Mouse (Mus musculus): Measurements from ENCODE around the gene Ttc27. TPM values are rescaled to one million over a fixed set of nuclear protein-coding genes. Genes with fewer than 3 reads are reported as not detected.

Gene Ttc27
- polyA plus RNA-seq, 1 experiment from 2014 or later = 21.8 TPM

DNA sequence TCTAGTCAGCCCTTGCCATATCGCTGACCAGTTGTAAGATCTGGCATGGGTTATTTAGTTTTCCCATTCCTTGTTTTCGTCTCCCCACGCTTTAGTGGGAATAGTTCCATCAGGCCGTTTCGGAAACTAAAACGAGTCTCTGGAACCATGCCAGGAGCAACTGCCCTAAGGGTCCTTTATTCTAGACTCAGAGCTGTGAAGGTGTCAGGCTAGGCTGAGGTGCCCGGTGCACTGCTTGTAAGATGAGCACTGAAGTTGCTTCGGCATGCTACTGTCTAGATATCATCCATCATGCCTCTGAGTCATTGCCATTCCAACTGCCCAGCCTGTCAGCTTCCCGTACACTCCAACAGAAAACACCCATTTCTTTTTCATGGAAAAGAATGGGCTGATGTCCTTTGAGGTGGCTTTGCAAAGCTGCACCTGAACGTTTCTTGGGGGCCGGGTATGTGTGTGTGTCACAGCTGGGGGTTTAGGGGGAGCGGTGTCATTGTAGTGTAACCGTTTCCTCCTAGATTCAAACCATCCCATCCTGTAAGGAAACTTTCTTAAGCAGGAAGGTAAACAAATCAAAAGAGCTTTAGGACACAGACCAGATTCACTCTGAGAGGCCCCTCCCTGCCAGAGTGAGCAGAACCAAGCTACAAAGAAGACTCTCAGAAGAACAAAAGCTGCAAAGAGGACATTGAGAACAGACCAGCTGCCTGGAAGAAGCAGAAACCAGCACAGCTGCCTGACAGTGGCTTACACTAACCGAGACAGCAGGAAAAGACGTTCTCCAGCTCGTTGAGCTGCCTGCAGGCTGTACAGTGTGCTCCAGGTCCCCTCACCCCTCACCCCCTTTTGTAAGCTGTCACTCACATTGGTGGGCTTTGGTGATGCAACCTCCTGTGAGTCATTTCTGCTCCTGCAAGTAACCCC, 186.1 kb downstream of the Ttc27 start:
- Histone ChIP-seq H3K4me1 (peaks cover 16% of the 10 kb centered on the region), H3K9ac (no peak overlapping the region), H3K4me3 (no peak overlapping the region), H3K9me3 (replicated peaks) (peaks cover 5% of the 10 kb centered on the region; the same call in 1 of the 2 replicates), H3K27me3 (replicated peaks) (no peaks in the 10 kb centered on the region), H3K27ac (no peak overlapping the region), H3K4me2 (no peak overlapping the region), H3K36me3 (no peaks in the 10 kb centered on the region)
- 0 out of 2 replicates have a peak, but pooled peaks have one; percentile 37 for ATAC-seq
- WGBS (ENCODE audit: insufficient replicate concordance) = 66% methylated on average over 16 of the region's 16 CpGs

DNA sequence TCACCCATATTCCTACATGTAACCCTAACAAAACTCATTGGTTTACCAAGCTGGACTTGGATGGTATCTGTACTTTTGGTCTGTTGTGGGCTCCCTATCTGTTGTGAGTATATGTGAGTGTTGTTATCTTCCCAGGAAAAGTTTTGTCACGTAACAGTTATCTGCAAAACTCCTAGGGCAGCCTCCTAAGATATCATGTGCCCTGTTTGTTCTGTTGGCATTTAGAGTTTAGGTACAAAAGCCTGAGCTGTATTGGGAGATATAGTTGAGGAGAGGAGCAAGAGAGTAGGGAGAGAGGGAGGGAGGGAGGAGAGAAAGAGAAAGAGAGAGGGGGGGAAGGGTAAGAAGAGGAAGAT, 186.8 kb downstream of the Ttc27 start:
- H3K27me3 ChIP-seq (replicated peaks) = no peaks in the 10 kb centered on the region
- no peak overlapping the region for H3K4me2 ChIP-seq
- ATAC-seq = peak; percentile 72
- H3K9me3 ChIP-seq (replicated peaks) = peaks cover 5% of the 10 kb centered on the region; the same call in 1 of the 2 replicates
- H3K27ac ChIP-seq = no peak overlapping the region
- peaks cover 16% of the 10 kb centered on the region for H3K4me1 ChIP-seq
- H3K36me3 ChIP-seq = no peaks in the 10 kb centered on the region
- WGBS (ENCODE audit: insufficient replicate concordance) = 27% methylated on average over 1 of the region's 1 CpGs
- no peak overlapping the region for H3K4me3 ChIP-seq
- no peak overlapping the region for H3K9ac ChIP-seq

DNA sequence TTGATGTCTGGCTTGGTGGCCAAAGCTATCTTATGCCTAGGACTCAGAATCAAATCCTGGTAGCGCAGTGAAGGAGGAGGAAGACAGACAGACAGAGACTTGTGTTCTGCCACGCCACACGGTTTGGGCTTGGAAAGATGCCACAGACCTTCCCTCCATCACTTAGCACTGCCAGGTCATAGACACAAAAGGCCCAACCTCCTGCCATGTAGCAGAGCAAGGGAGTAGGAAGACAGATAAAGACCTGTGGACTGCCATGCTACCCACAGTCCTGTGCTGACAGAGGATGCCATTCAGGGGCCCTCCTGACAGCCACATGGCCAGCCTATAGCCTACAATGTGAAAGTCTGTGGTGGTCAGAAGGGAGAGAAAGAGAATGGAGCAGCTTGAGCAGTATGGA, 187.4 kb downstream of the Ttc27 start:
- 81% methylated on average over 3 of the region's 3 CpGs for WGBS (ENCODE audit: insufficient replicate concordance)
- peaks cover 5% of the 10 kb centered on the region; the same call in 1 of the 2 replicates for H3K9me3 ChIP-seq (replicated peaks)
- H3K4me2 ChIP-seq = no peak overlapping the region
- no peak for ATAC-seq
- H3K27ac ChIP-seq = no peak overlapping the region
- H3K36me3 ChIP-seq = no peaks in the 10 kb centered on the region
- H3K27me3 ChIP-seq (replicated peaks) = no peaks in the 10 kb centered on the region
- H3K9ac ChIP-seq = no peak overlapping the region
- H3K4me1 ChIP-seq = peaks cover 16% of the 10 kb centered on the region
- H3K4me3 ChIP-seq = no peak overlapping the region

DNA sequence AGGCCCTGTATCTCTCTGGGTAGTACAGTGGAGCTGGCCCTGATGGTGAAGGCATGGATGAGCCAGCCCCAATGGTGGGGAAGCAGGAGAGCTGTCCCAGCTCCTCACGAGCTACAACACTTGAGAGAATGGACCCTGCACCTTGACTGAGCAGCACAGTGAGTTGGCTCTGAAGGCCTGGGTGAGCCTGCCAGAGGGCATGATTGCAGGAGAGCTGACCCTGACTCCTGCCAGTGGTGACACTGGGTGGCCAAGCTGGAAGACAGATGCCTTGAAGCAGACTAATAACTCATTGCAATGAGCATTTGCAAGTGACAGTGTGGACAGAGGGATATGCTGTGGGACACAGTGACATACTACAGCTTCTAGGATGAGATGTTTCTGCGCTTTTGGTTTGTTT, 195.5 kb downstream of the Ttc27 start:
- Histone ChIP-seq H3K27ac (no peak overlapping the region), H3K27me3 (replicated peaks) (no peaks in the 10 kb centered on the region), H3K36me3 (no peaks in the 10 kb centered on the region), H3K9ac (no peak overlapping the region), H3K4me3 (no peak overlapping the region), H3K4me2 (no peak overlapping the region), H3K9me3 (replicated peaks) (peaks cover 15% of the 10 kb centered on the region; the same call in 1 of the 2 replicates), H3K4me1 (no peaks in the 10 kb centered on the region)
- no peak for ATAC-seq
- WGBS (ENCODE audit: insufficient replicate concordance) = 83% methylated on average over 2 of the region's 2 CpGs

Other genes with a start within 250 kb of the Ttc27 start
- 63.2 and 64.7 TPM in 2 replicates for gene Yipf4, start 228.2 kb upstream of the Ttc27 start, polyA plus RNA-seq (2016; fragmentation: Nextera tagmentation; extraction: Ambion mirVana)
- 50.8 and 51.3 TPM in 2 replicates for gene Birc6, start 189.4 kb upstream of the Ttc27 start, polyA plus RNA-seq (2016; fragmentation: Nextera tagmentation; extraction: Ambion mirVana)

Data from liver, embryonic 12.5 days (tissue).